Comparison of ENCODE assay signal across 8 mouse cellular contexts in the genomic region with DNA sequence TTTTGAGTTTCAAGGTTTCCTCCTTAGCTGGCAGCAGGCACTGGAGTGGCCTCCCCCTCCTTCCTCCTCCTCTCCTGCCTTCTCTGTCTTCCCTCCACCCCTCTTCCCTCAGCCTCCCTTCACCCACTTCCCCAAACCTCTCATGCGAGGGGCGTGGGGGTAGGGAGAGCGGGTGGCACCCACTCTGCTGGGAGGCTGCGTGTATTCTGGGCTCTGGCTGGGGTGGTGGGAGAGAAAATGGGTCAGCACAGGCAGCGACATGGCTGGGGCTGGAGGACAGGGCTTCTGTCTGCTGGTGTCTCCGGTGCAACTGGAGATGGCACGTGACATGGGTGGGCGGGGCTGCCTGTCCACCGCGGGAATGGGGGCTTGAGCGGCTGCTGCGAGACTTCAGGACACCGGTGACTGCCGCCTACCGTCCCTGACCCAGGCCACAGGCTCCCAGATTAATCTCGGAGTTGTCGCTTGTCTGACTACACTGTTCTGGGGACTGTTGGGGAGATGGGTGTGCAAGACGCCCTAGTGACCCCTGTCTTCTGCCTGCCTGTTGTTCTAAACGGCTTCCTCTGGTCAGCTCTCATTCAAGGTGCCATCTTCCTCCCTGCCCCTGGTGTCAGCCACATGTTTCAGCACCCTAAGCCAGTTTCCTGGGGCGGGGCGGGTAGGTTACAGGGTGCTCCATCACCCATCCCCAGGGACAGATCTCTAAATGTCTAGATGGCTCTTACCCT.
DNase-seq lines count a peak whose midpoint lies in the region; ATAC-seq and TF ChIP-seq lines count a peak whose summit lies in the region.

No protein-coding gene starts in this region.

- H3K4me1 ChIP-seq in hindbrain, embryonic 14.5 days (replicated peaks; ENCODE audit: control insufficient read depth, insufficient read depth, low read length): peaks cover 21% of the 10 kb centered on the region
- H3K4me1 ChIP-seq in limb, embryonic 15.5 days: peaks cover 28% of the 10 kb centered on the region
- peaks cover 7% of the 10 kb centered on the region for H3K4me1 ChIP-seq in midbrain, embryonic 16.5 days (ENCODE audit: control insufficient read depth, insufficient read depth, low read length)
- peaks cover 39% of the 10 kb centered on the region for H3K4me1 ChIP-seq in spleen, adult 2 months (ENCODE audit: control insufficient read depth, insufficient read depth, insufficient read length)

- peak; percentile 95 for DNase-seq in heart, adult 11 months
- no peak for DNase-seq in heart, adult 8-10 months (ENCODE audit: low spot score)
- peak; percentile 55 for DNase-seq in cerebellum, adult 9-11 months
- peak; percentile 51 to 57 for DNase-seq in frontal cortex, postnatal 36 days (ENCODE audit: low spot score in 2 of 2)
- DNase-seq in hindbrain, embryonic 14.5 days (ENCODE audit: low spot score): peak; percentile 73
- DNase-seq in spleen, adult 2 months (ENCODE audit: low read depth in 1 of 2, low spot score in 2 of 2): peak in 1 of 2 experiments; percentile 53

- no peaks in the 10 kb centered on the region for H3K27me3 ChIP-seq in hindbrain, embryonic 14.5 days (ENCODE audit: control insufficient read depth, insufficient read depth, low read length)
- H3K27me3 ChIP-seq in limb, embryonic 15.5 days: no peaks in the 10 kb centered on the region
- no peaks in the 10 kb centered on the region for H3K27me3 ChIP-seq in midbrain, embryonic 16.5 days (ENCODE audit: control insufficient read depth, insufficient read depth, low read depth, low read length)
- no peaks in the 10 kb centered on the region for H3K27me3 ChIP-seq in spleen, adult 2 months (ENCODE audit: control insufficient read depth, insufficient read depth, low read length)

- H3K36me3 ChIP-seq in hindbrain, embryonic 14.5 days (replicated peaks; ENCODE audit: control insufficient read depth, insufficient read depth): no peaks in the 10 kb centered on the region
- H3K36me3 ChIP-seq in limb, embryonic 15.5 days: no peaks in the 10 kb centered on the region
- no peaks in the 10 kb centered on the region for H3K36me3 ChIP-seq in midbrain, embryonic 16.5 days (ENCODE audit: control insufficient read depth, insufficient read depth, low read length)
- no peaks in the 10 kb centered on the region for H3K36me3 ChIP-seq in spleen, adult 2 months (ENCODE audit: control insufficient read depth, insufficient read depth, low read length)

- peak overlapping the region; percentile 85 for H3K4me2 ChIP-seq in hindbrain, embryonic 14.5 days (replicated peaks)
- peak overlapping the region; percentile 81 for H3K4me2 ChIP-seq in limb, embryonic 15.5 days
- H3K4me2 ChIP-seq in midbrain, embryonic 16.5 days (ENCODE audit: low read length): peak overlapping the region; percentile 78

- peak; percentile 29; the same call in 1 of the 2 replicates for TF ChIP-seq POLR2A in spleen, adult 2 months (IDR thresholded peaks at IDR 0.05; ENCODE audit: low read depth, low read length)

- H3K9me3 ChIP-seq in hindbrain, embryonic 14.5 days (ENCODE audit: control insufficient read depth, low read length): no peaks in the 10 kb centered on the region
- H3K9me3 ChIP-seq in limb, embryonic 15.5 days: no peaks in the 10 kb centered on the region
- H3K9me3 ChIP-seq in midbrain, embryonic 16.5 days (replicated peaks; ENCODE audit: control insufficient read depth, low read length, poor library complexity, severe bottlenecking): no peaks in the 10 kb centered on the region

- peak overlapping the region; percentile 42 for H3K4me3 ChIP-seq in hindbrain, embryonic 14.5 days (replicated peaks; ENCODE audit: low read length)
- H3K4me3 ChIP-seq in limb, embryonic 15.5 days: peak overlapping the region; percentile 44
- peak overlapping the region; percentile 41 for H3K4me3 ChIP-seq in midbrain, embryonic 16.5 days (ENCODE audit: low read depth, low read length)
- peak overlapping the region; percentile 47; the same call in 1 of the 2 replicates for H3K4me3 ChIP-seq in spleen, adult 2 months (ENCODE audit: extremely low read depth, insufficient read depth, insufficient read length)

- TF ChIP-seq CTCF in spleen, adult 2 months (IDR thresholded peaks at IDR 0.05; ENCODE audit: extremely low read depth, insufficient read depth, insufficient read length, insufficient replicate concordance): no peak

- WGBS in hindbrain, embryonic 14.5 days: 5% methylated on average over 21 of the region's 21 CpGs
- WGBS in limb, embryonic 15.5 days: 5% methylated on average over 21 of the region's 21 CpGs
- 6% methylated on average over 21 of the region's 21 CpGs for WGBS in midbrain, embryonic 16.5 days
- 6% methylated on average over 21 of the region's 21 CpGs for WGBS in spleen, adult 2 months

- H3K9ac ChIP-seq in hindbrain, embryonic 14.5 days: peak overlapping the region; percentile 73
- H3K9ac ChIP-seq in limb, embryonic 15.5 days: peak overlapping the region; percentile 46
- H3K9ac ChIP-seq in midbrain, embryonic 16.5 days (ENCODE audit: low read depth, low read length): peak overlapping the region; percentile 67

- H3K27ac ChIP-seq in hindbrain, embryonic 14.5 days: peak overlapping the region; percentile 62
- peak overlapping the region; percentile 48 for H3K27ac ChIP-seq in limb, embryonic 15.5 days
- peak overlapping the region; percentile 17; the same call in 1 of the 2 replicates for H3K27ac ChIP-seq in midbrain, embryonic 16.5 days (ENCODE audit: low read length)
- H3K27ac ChIP-seq in spleen, adult 2 months (ENCODE audit: insufficient read depth, low read length): peak overlapping the region; percentile 78

- ATAC-seq in hindbrain, embryonic 14.5 days (ENCODE audit: low FRiP score): peak; percentile 92
- ATAC-seq in limb, embryonic 15.5 days (ENCODE audit: insufficient number of reproducible peaks, low FRiP score, low TSS enrichment, low read depth): peak; percentile 58
- ATAC-seq in midbrain, embryonic 16.5 days: peak; percentile 92

Comparison
In these comparisons a context has a peak if more than half of its experiments do, and no peak if none do; other contexts are left out.
1. H3K27ac ChIP-seq: peak in every context shown above with its lines; median percentile 78 in spleen, adult 2 months; 62 in hindbrain, embryonic 14.5 days; 48 in limb, embryonic 15.5 days; 17 in midbrain, embryonic 16.5 days.